Mouse (Mus musculus) lung, adult 2 months (tissue): ENCODE measurements around the gene Gm18336. TPM values are rescaled to one million over a fixed set of nuclear protein-coding genes. Genes with fewer than 3 reads are reported as not detected.
"Not testable (repeated sequence)": the region's sequence is repeated elsewhere in the genome, so short reads cannot be mapped to it uniquely, and the experiment has no call there.

Experiments used
- DNase-seq: peaks from one replicate; pipeline ENCODE4 v3.0.0; 2022
- H3K4me1 ChIP-seq: fragments of 200-500 bp; 2 replicates; pipeline ENCODE4 v1.6.1; 2011; ENCODE audit warnings: low read length; ENCODE audit not compliant: control insufficient read depth, insufficient read depth
- H3K4me3 ChIP-seq: fragments of 200-500 bp; replicated peaks from 2 replicates; pipeline ENCODE3; 2011; ENCODE audit warnings: low read depth, mild to moderate bottlenecking, control low read depth, low read length; ENCODE audit errors: extremely low read depth
- CTCF ChIP-seq: fragments of 200-500 bp; IDR thresholded peaks from 2 replicates; pipeline ENCODE4 v1.5.1; 2011; ENCODE audit warnings: mild to moderate bottlenecking, low read length, control low read depth; ENCODE audit not compliant: insufficient read depth
- POLR2A ChIP-seq: fragments of 200-500 bp; IDR thresholded peaks from 2 replicates; pipeline ENCODE4 v1.6.1; 2011; ENCODE audit warnings: low read depth, mild to moderate bottlenecking, control low read depth, low read length, borderline replicate concordance; ENCODE audit errors: extremely low read depth
- WGBS: fragments of 180-500 bp; shearing (Covaris S2); methylation state at CpG from one replicate; pipeline ENCODE4 v1.1.7; 2018; 5-methylcytosine and 5-hydroxymethylcytosine counted together
- polyA plus RNA-seq: library from polyadenylated mRNA; depleted of rRNA; stranded (reverse); fragments of >200 nt; gene quantifications from 2 replicates; pipeline ENCODE4 v1.2.3, GENCODE M21; 2012; rRNA removed

The Gm18336 gene
- polyA plus RNA-seq = 0.05 TPM in 1 of 2 replicates, not detected in the other

DNA sequence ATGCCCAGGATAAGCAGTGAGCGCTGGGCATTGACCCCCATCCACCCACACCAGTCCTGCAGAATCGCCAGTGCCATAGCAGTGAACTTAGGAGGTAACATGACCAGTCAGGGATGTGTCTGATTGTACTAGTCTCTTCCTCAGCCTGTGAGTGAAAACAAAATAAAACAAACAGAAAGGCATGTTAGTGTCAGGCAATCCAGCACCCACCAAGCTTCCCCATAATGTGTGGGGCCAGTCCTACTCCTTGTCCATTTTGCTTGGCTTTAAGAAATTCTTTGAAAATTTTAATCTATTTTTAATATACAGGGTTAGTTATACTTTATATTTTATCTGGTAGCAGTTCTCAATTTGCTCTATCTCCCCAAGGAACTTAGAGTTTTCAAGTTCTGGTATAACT is at the start of gene Gm18336:
TSS of gene Gm18336 (minus strand) at position 101 of the 400 bp plus-strand sequence.
- not testable (repeated sequence) for DNase-seq, H3K4me1 ChIP-seq, H3K4me3 ChIP-seq
- 73% methylated on average over 2 of the region's 2 CpGs for WGBS

DNA sequence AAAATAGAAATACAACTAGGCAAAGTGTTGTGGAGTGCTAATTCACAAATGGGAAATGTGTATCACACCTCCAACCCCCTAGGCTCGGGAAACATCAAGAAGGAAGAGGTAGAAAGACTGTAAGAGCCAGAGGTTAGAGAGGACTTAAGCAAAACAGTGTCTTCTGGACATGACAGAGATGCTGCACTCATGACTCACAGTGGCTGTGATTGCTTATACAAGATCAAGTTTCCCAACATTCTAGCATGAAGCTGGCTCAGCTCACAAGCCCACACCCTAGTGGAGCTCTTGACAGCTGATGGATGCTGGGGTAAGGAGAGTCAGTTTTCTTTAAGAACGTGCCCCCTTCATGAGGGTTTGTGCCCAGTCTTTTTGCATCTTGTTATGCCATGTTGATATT is 42.9 kb upstream of the Gm18336 start:
- H3K4me1 ChIP-seq = no peaks in the 10 kb centered on the region
- DNase-seq = no peak
- TF ChIP-seq POLR2A (no peak), CTCF (no peak)
- H3K4me3 ChIP-seq = no peak overlapping the region
- 40% methylated on average over 2 of the region's 2 CpGs for WGBS

DNA sequence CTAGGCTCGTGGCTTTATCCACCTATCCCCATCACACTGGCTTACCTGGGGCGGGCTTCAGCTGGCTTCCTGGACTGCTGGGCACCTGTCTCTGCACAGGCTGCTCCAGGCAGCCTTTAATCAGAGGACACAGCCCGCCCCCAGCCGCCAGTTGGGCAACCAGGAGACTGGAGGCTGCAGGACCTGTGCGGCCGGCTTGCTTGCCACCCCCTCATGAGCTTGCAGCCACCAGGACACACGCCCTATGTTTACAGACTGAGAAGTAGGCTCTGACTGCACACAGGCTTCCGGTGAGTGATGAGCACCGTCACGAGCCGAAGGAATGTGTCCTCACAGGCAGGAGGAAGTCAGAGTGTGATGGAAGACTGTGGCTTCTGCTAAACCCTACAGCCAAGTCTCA is 36.7 kb upstream of the Gm18336 start, which contains the start of gene Trex2:
TSS of gene Trex2 (minus strand) at position 93 of the 400 bp plus-strand sequence.
- no peak for DNase-seq
- TF ChIP-seq POLR2A (no peak), CTCF (no peak)
- Histone ChIP-seq H3K4me1 (no peaks in the 10 kb centered on the region), H3K4me3 (no peak within 1 kb of the TSS)
- 63% methylated on average over 11 of the region's 11 CpGs for WGBS

GRCm38 (mm10) chrX:73432850-73433249 is 34.3 kb upstream of the Gm18336 start:
- Histone ChIP-seq H3K4me3 (no peak overlapping the region), H3K4me1 (no peaks in the 10 kb centered on the region)
- DNase-seq = no peak
- TF ChIP-seq POLR2A = no peak
- no peak for TF ChIP-seq CTCF
- WGBS = 63% methylated on average over 5 of the region's 5 CpGs

DNA sequence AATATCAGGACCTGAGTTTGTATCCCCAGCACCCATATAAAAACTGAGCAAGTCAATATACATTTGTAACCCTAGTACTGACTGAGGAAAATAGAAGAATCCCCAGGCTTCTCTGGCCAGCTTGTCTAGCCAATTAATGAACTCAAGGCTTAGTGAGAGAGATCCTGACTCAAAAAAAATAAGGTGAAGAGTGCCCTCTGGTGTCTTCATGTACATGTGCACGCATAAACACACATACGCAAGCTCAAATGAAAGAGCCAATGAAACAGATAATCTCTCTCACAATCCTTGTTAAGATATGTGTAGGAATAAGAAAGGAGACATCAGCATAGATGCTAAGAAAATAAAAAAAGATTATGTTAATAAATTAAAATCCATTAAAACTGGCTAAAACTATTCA is 31.5 kb upstream of the Gm18336 start:
- 83% methylated on average over 2 of the region's 2 CpGs for WGBS
- Histone ChIP-seq H3K4me1 (no peaks in the 10 kb centered on the region), H3K4me3 (no peak overlapping the region)
- TF ChIP-seq CTCF (no peak), POLR2A (no peak)
- no peak for DNase-seq

DNA sequence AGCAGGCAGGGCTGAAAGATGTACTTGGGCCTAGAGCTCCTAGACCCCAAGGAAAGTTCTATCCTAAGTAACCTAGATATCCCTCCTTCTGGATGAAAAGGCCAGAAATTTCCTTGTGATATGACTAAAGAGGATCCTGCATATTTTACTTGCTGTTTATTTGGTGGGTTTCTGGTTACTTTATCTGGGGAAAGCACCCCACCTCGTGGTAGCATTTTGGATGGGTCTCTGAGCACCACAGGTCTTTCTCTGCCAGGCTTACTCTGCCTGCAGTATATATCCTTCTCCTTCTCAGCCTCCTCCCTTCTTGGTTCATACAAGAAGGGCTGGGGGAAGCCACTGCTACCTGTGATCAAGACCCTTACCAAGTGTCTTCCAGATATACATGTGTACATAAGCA is 14.2 kb upstream of the Gm18336 start:
- TF ChIP-seq POLR2A (no peak), CTCF (no peak)
- WGBS = 24% methylated on average over 1 of the region's 1 CpGs
- Histone ChIP-seq H3K4me1 (no peaks in the 10 kb centered on the region), H3K4me3 (no peak overlapping the region)
- DNase-seq = no peak

DNA sequence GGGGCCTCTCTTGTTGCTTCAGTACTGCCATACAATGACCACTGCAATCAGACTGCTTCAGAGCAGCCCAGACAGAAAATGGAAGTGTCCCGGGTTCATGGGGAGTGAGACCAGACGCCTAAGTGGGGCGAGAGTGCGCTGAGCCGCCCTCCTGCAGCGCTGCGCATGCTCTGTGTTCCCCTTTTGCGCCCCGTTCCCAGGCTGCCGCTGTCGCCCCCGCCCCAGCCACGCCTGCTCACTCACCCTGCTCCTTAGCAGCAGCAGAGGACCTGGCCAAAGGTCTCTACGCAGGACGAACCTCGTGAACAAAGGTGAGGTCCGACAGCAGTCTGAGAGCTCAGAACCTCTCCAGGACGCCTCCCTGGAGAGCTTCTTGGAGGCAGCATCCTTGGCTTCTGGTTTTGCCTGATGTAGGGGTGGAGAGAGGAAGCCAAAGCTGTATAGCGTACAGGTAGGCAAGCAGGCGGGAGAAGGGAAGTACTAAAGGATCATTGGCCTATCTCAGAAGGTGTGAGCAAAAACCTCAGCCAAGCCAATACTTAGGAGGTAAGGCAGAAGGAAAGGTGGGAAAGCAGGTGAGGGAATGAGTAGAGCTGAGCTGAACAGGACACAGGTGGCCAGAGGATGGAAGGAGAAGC is 12.5 kb upstream of the Gm18336 start, which contains the start of gene Zfp92:
TSS of gene Zfp92 (plus strand) at position 217 of the 638 bp plus-strand sequence.
- 29% methylated on average over 20 of the region's 20 CpGs for WGBS
- Histone ChIP-seq H3K4me1 (no peaks in the 10 kb centered on the region), H3K4me3 (no peak within 1 kb of the TSS)
- TF ChIP-seq CTCF (no peak), POLR2A (no peak)
- DNase-seq = no peak

GRCm38 (mm10) chrX:73401616-73402015 is 3.1 kb upstream of the Gm18336 start:
- Histone ChIP-seq H3K4me3 (no peak overlapping the region), H3K4me1 (no peaks in the 10 kb centered on the region)
- WGBS = 91% methylated on average over 12 of the region's 12 CpGs
- DNase-seq = no peak
- TF ChIP-seq POLR2A (no peak), CTCF (no peak)

DNA sequence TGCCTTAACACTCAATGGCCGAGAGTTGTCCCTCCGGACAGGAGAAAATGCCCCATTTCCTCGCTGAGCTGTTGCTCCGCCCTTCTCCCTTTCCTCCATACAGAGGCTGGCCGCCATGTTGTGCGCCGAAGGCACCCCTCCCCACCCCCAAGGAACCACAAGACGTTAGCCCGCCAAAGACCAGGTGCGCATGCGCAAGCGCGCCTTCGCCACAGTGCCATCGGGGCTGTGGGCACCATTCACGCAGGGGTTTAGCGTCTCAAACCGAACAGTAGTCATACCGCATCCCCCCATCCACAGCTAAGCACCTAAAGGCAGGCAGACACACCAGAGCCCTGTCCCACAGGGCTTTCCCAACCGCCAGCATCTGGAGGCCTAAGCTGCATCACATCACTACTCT is 2.4 kb upstream of the Gm18336 start:
- TF ChIP-seq CTCF = no peak
- TF ChIP-seq POLR2A = no peak
- no peak for DNase-seq
- Histone ChIP-seq H3K4me1 (no peaks in the 10 kb centered on the region), H3K4me3 (no peak overlapping the region)
- WGBS = 81% methylated on average over 20 of the region's 20 CpGs

DNA sequence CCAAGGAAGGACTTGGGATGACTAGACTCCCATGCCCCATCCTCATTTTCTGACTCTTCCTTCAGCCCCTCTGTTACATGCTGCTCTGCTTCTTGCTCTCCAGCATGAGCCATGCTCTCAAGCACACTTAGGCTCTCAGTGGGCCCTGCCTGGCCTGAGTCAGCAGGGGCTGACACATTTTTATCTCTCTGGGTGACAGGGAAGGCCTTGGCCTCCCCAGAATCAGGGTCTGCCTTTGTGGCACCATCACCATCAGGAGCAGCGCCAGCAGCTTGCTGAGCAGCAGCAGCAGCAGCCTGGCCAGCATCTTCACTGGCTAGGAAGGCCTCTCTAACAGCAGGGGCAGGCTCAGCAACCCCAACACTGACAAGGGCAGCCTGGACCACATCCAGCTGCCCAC is 2.1 kb downstream of the Gm18336 start:
- DNase-seq = no peak
- Histone ChIP-seq H3K4me1 (no peaks in the 10 kb centered on the region), H3K4me3 (no peak overlapping the region)
- WGBS = 92% methylated on average over 1 of the region's 1 CpGs
- no peak for TF ChIP-seq CTCF
- no peak for TF ChIP-seq POLR2A
